Mouse (Mus musculus) Patski (cell line): ENCODE data around the gene Echdc3. TPM values are rescaled to one million over a fixed set of nuclear protein-coding genes. Genes with fewer than 3 reads are reported as not detected.
A peak's percentile ranks its signal among the peaks of the same experiment; 100 is the strongest.

Experiments
- ATAC-seq: fragments of 100-300 bp; one replicate; pipeline ENCODE4 v1.8.0; 2021
- CTCF ChIA-PET: fragments of 350-600 bp; sonication (Branson Sonifier 250); formaldehyde crosslinking; loops from one replicate; lab custom pipeline; 2022; ENCODE audit warnings: inconsistent platforms; lab: Charles Lee
- POLR2A ChIA-PET: fragments of 350-600 bp; sonication (Branson Sonifier 250); formaldehyde crosslinking; loops from one replicate; lab custom pipeline; 2022; ENCODE audit warnings: antibody characterized with exemption, inconsistent platforms; lab: Charles Lee
- DNase-seq: peaks from one replicate; pipeline ENCODE4 v3.0.0-alpha.2; 2011; ENCODE audit warnings: low read depth, low spot score
- H3K27me3 ChIP-seq: fragments of 371-371 bp; one replicate; pipeline ENCODE4 v1.5.1; 2021
- CTCF ChIP-seq: fragments of 100-300 bp; IDR thresholded peaks from one replicate; pipeline ENCODE4 v1.5.1; 2021
- in situ Hi-C: fragments of 300-500 bp; cut with MboI; formaldehyde crosslinking; loops from 3 replicates; pipeline ENCODE4 v1.11.1; 2018; ENCODE audit warnings: low pct_unique_long_range_greater_than_20kb, mixed read lengths
- polyA plus RNA-seq: library from polyadenylated mRNA; unstranded; gene quantifications from one replicate; pipeline ENCODE4 v1.2.3, GENCODE M21; 2021

Gene Echdc3
- polyA plus RNA-seq, 1 experiment from 2014 or later, result 22.2 TPM

DNA sequence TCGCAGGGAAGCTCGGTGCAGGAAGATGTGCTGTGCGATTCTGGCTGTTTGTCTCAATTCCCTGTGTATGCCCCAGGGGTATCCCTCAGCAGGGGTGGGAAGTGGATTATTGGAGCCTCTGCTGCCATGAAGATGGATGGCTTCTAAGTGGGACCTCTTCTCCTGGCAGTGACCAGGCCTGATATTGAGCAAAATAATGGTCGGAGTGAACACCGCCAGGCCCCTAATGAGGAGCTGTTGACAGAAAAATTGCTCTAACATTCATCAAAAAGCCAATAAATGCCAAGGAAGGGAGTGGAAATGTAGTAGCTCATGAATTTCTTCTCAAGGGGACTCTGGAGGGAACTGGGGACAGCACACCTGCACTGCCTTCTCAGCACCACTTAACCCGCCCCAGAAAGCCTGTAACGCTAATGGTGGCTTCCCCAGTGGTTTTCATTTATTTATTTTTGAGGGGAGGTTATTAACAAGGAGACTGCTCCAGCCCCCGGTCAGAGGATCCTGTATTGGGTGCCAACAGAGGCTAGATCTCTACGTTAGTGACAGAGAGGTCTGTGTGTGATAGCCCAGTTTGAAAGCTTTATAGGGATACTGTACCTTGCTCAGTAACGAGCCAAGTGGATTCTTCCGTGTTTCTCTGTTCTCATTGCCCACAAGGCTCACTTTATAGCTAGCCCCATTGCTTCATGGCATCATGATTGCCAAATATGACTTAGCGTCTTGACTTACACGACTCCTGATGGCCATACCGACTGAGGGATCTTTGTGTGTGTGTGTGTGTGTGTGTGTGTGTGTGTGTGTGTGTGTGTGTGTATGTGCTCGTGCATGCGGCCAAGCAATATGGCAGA, 33.7 kb downstream of the Echdc3 start:
- POLR2A ChIA-PET, result no interaction called here
- CTCF ChIA-PET, result no interaction called here
- DNase-seq (no peak), ATAC-seq (no peak)
- H3K27me3 ChIP-seq, result no peaks in the 10 kb centered on the region
- TF ChIP-seq CTCF, result no peak
- in situ Hi-C loops, result loop anchor here (25.0 kb wide), 1 partner anchor 533 kb away; no protein-coding TSS in a partner anchor

GRCm38 (mm10) chr2:6173013-6173412, 39.8 kb downstream of the Echdc3 start:
- ATAC-seq (peak; percentile 83), DNase-seq (peak; percentile 63)
- POLR2A ChIA-PET, result no interaction called here
- no peak for TF ChIP-seq CTCF
- H3K27me3 ChIP-seq, result no peaks in the 10 kb centered on the region
- CTCF ChIA-PET, result interaction anchor here (0.7 kb wide), 1 partner anchor 178 kb away, joined by 3 read pairs; no protein-coding TSS in a partner anchor
- in situ Hi-C loops, result no loop called here

- in situ Hi-C loops, result loop anchor here (5.0 kb wide), 1 partner anchor 171 kb away; no protein-coding TSS in a partner anchor
- ChIA-PET POLR2A (interaction anchor here (0.7 kb wide), 1 partner anchor 39 kb away, joined by 3 read pairs; no protein-coding TSS in a partner anchor), CTCF (interaction anchor here (1.0 to 2.3 kb wide), 4 partner anchors 35 to 133 kb away, joined by 3 to 6 read pairs (median 4); no protein-coding TSS in a partner anchor)
- H3K27me3 ChIP-seq, result no peaks in the 10 kb centered on the region
- ATAC-seq (no peak), DNase-seq (no peak)
- no peak for TF ChIP-seq CTCF
These were observed 44.3 kb downstream of the Echdc3 start for GRCm38 (mm10) chr2:6168560-6168959.

DNA sequence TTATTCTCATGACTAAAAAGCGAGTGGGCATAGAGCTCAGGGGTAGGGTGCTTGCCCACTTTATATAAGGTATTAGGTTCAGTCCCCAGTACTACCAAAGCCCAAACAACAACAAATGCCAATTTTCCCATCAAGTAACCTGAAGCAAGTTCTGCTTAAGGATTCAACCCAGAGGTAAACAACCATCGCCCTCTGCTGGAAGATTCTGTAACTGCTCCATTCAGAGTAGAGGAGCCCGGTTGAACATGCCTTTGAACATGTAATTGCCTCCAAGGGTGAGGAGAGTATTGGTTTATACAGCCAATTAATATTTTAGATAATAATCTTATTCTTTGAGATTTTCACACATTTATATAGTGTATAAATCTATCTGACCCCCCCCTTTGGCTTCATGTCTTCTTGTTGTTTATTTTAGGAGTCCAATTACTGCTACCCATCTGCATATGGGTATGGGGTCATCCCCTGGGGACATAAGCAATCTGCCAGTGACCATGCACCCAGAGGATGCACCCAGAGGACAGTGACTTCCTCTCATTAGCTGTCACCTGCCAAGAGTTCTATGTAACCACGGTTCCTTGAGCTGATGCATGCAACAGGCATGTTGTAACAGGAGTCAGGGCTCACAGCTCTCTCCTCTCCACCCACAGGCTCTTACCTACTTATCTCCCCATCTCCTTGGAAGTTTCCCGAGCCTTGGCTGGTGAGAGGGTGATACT, 44.8 kb downstream of the Echdc3 start:
- ChIA-PET CTCF (interaction anchor here (0.6 to 4.1 kb wide), 13 partner anchors 24 to 179 kb away, joined by 3 to 17 read pairs (median 4); no protein-coding TSS in a partner anchor), POLR2A (interaction anchor here (0.7 kb wide), 1 partner anchor 39 kb away, joined by 3 read pairs; no protein-coding TSS in a partner anchor)
- ATAC-seq (peak; percentile 66), DNase-seq (no peak)
- TF ChIP-seq CTCF, result peak; percentile 85
- in situ Hi-C loops, result loop anchor here (5.0 kb wide), 1 partner anchor 171 kb away; no protein-coding TSS in a partner anchor
- H3K27me3 ChIP-seq, result no peaks in the 10 kb centered on the region

GRCm38 (mm10) chr2:6165771-6166170, 47.1 kb downstream of the Echdc3 start:
- in situ Hi-C loops, result loop anchor here (5.0 kb wide), 1 partner anchor 168 kb away; no protein-coding TSS in a partner anchor
- POLR2A ChIA-PET, result no interaction called here
- CTCF ChIA-PET, result interaction anchor here (0.8 to 4.1 kb wide), 3 partner anchors 67 to 170 kb away, joined by 3 to 17 read pairs (median 5); no protein-coding TSS in a partner anchor
- ATAC-seq (no peak), DNase-seq (no peak)
- TF ChIP-seq CTCF, result no peak
- H3K27me3 ChIP-seq, result no peaks in the 10 kb centered on the region

DNA sequence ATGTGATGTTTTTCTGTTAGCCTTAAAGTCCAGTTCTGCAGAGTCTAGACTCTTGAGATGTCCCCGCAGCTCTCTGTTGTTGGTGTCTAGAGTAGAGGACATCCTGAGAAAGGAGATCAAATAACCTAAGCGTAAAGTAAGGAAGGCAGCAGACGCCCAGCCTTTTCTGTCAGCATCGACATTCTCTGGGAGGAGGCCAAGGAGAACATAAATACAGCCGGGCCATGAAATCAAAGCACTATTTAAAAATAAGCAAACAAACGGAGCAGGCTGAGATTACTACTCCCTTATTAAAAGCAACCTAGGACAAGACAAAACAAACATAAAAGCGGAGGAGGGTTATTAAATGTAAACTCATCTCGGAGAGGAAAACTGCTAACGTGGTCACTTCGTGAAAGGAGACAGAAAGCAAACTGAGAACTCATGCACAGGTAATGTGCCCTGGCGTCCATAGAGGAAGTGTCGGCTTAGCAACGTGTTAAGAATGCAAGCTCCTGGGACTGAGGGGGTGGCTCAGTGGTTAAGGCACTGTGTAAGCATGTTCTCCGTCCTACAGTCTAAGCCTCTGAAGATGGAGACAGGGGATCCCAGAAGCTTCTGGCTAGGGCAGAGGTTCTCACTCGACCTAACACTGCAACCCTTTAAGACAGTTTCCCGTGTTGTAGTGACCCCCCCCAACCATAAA, 48.1 kb downstream of the Echdc3 start:
- in situ Hi-C loops, result loop anchor here (5.0 kb wide), 1 partner anchor 167 kb away; no protein-coding TSS in a partner anchor
- DNase-seq (no peak), ATAC-seq (no peak)
- no peak for TF ChIP-seq CTCF
- ChIA-PET CTCF (interaction anchor here (0.8 to 4.1 kb wide), 4 partner anchors 52 to 169 kb away, joined by 3 to 17 read pairs (median 4); no protein-coding TSS in a partner anchor), POLR2A (no interaction called here)
- H3K27me3 ChIP-seq, result no peaks in the 10 kb centered on the region

DNA sequence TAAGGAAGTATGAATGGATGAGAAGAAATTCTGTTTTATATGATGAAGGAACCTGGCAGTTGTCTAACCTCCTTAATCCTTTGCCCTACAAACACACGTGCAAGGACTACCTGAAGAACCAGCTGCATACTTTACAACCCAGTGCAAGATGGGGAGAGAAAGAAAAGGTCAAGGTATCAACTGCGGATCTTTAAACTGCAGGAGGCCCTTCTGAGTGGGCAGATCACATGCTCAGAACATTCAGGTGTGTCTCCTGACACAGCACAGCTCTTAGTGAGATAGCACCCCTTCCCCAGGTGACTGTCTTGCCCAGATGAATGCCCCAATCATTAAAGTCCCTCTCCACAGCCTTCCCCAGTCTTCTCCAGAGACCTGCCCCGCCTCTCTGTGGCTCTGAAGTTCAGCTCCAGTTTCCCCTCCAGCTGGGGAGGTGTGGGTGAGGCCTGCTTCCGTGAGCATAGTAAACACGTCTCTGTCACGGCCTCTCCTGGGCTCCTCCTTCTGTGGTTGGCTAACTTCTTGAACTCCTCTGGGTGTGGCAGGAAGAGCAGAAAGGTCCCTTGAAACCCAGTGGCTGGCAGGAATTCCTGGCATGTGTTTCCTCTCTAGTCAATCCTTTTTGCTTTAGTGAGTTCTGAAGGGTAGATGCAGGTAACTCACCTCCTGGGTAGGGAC, 50.3 kb downstream of the Echdc3 start:
- POLR2A ChIA-PET, result no interaction called here
- H3K27me3 ChIP-seq, result no peaks in the 10 kb centered on the region
- no peak for DNase-seq
- ATAC-seq, result peak; percentile 82
- no peak for TF ChIP-seq CTCF
- CTCF ChIA-PET, result interaction anchor here (1.2 to 1.4 kb wide), 2 partner anchors 15 to 16 kb away, joined by 3 to 4 read pairs; no protein-coding TSS in a partner anchor
- in situ Hi-C loops, result no loop called here

DNA sequence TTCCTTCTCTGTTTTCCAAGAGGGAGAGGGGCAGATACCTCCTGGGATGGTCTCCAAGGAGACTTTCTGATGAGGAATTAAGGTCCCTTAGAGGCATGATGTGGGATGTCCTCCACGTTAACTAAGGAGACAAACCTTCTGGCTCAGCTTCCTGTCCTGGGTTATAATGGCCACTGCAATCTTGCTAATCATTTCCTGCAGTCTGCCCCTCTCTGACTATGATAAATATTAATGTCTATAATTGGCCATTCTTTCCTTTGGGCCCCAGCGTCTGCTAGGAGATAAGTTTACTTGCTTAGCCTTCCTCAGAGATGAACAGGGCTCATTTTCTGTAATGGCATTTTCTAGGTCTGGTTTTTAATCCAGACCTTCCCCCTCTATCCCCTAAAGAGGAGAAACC, 53.1 kb downstream of the Echdc3 start:
- CTCF ChIA-PET, result interaction anchor here (1.1 to 1.3 kb wide), 2 partner anchors 164 to 196 kb away, joined by 3 read pairs; no protein-coding TSS in a partner anchor
- POLR2A ChIA-PET, result no interaction called here
- TF ChIP-seq CTCF, result no peak
- ATAC-seq (no peak), DNase-seq (no peak)
- in situ Hi-C loops, result no loop called here
- H3K27me3 ChIP-seq, result no peaks in the 10 kb centered on the region

GRCm38 (mm10) chr2:6159219-6159618, 53.6 kb downstream of the Echdc3 start:
- H3K27me3 ChIP-seq, result no peaks in the 10 kb centered on the region
- in situ Hi-C loops, result no loop called here
- no peak for ATAC-seq
- TF ChIP-seq CTCF, result no peak
- no peak for DNase-seq
- POLR2A ChIA-PET, result no interaction called here
- CTCF ChIA-PET, result interaction anchor here (1.1 to 2.4 kb wide), 3 partner anchors 14 to 196 kb away, joined by 3 to 21 read pairs (median 3); no protein-coding TSS in a partner anchor
